Mouse (Mus musculus) cerebellum, adult 9-10 months (tissue): Measurements from ENCODE around the gene Insm2.
"Not testable (repeated sequence)": the region's sequence is repeated elsewhere in the genome, so short reads cannot be mapped to it uniquely, and the experiment has no call there.

Experiments used
- DNase-seq: peaks from one replicate; pipeline ENCODE4 v3.0.0; 2022

The Insm2 gene

GRCm38 (mm10) chr12:55598887-55599561, at the start of gene Insm2:
TSS of gene Insm2 (plus strand) at chr12:55599427.
- DNase-seq = no peak

GRCm38 (mm10) chr12:55554901-55555300, 44.3 kb upstream of the Insm2 start:
- not testable (repeated sequence) for DNase-seq

- no peak for DNase-seq
Measured at GRCm38 (mm10) chr12:55557866-55558265, 41.4 kb upstream of the Insm2 start.

GRCm38 (mm10) chr12:55559184-55559855, 39.9 kb upstream of the Insm2 start:
- no peak for DNase-seq

GRCm38 (mm10) chr12:55560025-55560690, 39.1 kb upstream of the Insm2 start:
- DNase-seq = no peak

GRCm38 (mm10) chr12:55563742-55564141, 35.5 kb upstream of the Insm2 start:
- no peak for DNase-seq

- DNase-seq = no peak
Measured at GRCm38 (mm10) chr12:55564187-55564963, 34.9 kb upstream of the Insm2 start.

- DNase-seq = no peak
Measured at GRCm38 (mm10) chr12:55565206-55565605, 34.0 kb upstream of the Insm2 start, which contains the start of gene Aldoart2. TSS of gene Aldoart2 (plus strand) at chr12:55565239.

- DNase-seq = no peak
Measured at GRCm38 (mm10) chr12:55565867-55566266, 33.4 kb upstream of the Insm2 start.

GRCm38 (mm10) chr12:55566837-55567236, 32.4 kb upstream of the Insm2 start:
- no peak for DNase-seq

- DNase-seq = no peak
Measured at GRCm38 (mm10) chr12:55568466-55568865, 30.8 kb upstream of the Insm2 start.

DNA sequence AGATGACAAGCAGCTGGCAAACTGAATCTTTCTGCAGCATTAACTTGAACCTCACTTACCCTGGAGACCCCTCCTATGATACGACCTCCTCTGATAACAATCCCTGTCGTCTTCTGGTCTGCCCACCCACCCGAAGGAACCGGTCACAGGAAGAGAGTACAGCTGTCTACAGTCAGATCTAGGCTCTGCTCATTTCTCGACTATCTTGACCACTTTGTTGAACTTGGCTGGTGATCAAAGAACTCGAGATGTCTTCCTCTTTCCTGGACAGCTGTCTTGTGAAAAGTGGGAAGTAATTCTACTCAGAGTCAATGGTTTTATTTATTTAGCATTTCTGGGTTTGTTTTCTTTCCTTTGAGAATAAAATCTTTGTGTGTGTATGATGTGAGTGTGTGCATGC, 29.6 kb upstream of the Insm2 start:
- no peak for DNase-seq

DNA sequence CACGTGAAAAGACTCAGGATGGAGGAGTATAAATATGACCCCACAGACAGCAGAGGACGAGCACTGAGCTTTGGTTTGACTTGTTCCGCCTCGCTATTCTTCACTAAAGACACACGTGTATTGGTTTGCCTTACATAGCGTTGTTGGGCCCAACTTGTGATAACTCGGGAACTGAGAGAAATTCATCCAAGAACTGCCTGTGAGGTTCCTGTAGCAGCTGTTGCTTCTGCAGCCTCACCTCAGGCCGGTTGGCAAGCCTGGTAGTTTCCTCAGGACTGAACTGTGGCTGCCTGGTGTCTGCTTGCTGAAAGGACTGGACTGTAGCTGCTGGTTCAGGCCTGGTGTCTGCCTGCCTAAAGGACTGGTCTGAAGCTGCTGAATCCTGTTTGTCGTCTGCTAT, 28.6 kb upstream of the Insm2 start:
- no peak for DNase-seq

DNA sequence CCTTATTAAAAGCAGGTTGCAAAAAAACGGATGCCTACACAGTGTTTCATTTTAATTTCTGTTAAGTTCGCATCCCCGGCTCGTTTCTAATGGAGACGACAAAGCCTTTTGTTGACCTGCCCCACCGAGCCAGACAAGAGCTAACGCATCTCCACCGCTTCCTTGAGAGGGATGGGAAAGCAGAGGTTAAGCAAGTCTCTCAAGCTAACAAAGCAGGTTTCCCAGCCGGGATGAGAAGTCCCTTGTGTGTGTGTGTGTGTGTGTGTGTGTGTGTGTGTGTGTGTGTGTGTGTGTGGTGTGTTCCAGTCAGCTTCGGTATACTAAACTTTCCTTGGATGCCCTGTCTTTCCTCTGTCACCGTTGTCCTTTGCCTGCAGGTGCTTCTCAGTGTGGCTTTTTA, 28.0 kb upstream of the Insm2 start:
- DNase-seq = no peak

DNA sequence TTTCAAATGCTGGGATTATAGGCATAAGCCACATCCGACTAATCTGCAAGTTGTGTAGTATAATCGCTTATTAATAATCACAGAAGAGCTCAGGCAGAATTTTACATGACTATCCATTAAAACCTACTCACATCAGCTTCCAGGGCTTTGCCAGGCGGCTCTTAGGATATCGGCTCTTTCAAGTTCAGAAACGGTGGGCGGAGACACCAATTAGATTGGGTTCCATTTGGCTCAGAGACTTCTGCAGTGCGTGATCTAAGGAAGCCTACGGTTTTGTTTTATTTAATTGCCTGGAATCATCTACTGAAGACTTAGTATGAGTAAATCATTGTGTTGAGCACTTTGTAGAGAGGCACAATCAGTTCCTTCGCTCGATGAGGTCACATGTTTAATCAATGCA, 27.6 kb upstream of the Insm2 start:
- no peak for DNase-seq

- DNase-seq = no peak
Measured at GRCm38 (mm10) chr12:55573089-55573488, 26.1 kb upstream of the Insm2 start.

- no peak for DNase-seq
Measured at GRCm38 (mm10) chr12:55573794-55574193, 25.4 kb upstream of the Insm2 start.

DNA sequence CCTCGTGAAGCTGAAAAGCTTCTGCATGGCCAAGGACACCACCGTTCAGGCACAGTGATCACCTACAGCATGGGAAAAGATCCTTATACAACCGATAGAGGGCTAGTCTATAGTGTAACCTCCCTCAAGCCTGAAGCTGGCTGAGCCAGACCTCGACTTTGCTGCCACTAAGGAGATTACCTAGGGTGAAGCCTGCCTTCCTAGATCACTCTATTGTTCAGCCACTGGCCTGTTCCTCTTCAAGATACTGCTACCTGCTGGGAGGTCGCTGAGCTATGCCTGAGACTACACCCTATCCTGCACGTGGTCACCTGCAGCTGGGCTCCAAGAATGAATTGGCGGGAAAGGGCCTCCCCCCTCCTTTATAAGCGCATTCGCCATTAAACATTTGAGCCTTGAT, 12.3 kb upstream of the Insm2 start:
- not testable (repeated sequence) for DNase-seq

- DNase-seq = no peak
Measured at GRCm38 (mm10) chr12:55598537-55598886, 715 bp upstream of the Insm2 start.

GRCm38 (mm10) chr12:55599639-55600502, 644 bp downstream of the Insm2 start:
- DNase-seq = no peak

DNA sequence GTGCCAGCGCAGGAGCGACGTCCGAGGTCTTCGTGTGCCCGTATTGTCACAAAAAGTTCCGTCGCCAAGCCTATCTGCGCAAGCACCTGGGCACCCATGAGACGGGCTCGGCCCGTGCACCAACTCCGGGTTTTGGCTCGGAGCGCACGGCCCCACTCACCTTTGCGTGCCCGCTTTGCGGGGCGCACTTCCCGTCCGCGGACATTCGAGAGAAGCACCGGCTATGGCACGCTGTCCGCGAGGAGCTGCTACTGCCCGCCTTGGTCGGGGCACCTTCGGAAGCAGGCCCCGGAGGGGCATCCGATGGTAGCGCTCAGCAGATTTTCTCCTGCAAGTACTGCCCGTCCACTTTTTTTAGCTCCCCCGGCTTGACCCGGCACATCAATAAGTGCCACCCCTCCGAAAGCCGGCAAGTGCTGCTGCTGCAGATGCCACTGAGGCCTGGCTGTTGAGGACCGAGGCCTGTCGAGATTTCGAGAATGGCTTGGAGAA, 1.3 kb downstream of the Insm2 start:
- no peak for DNase-seq

DNA sequence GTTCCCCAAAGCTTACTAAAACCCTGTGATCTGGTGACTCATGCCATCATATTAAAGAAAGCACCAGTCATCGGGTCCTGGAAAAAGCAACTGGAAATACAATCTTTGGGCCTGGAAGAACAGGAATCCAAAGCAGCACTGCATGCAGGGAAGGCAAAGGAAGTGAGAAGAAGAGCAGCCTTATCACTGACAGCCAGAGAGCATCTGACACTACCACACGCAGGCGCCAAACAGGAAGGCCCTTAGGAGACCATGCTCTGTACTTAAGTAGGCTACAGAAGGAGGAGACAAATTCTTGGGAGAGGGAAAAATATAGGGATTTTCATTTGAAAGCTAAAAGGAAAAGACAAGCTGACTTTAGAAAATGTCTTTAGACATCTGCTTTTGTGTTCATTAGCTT, 5.2 kb downstream of the Insm2 start:
- no peak for DNase-seq
